Mouse (Mus musculus): Measurements from ENCODE around the gene Sdad1. TPM values are rescaled to one million over a fixed set of nuclear protein-coding genes. Genes with fewer than 3 reads are reported as not detected.

Sdad1 gene
- polyA plus RNA-seq, 1 experiment from 2014 or later: 36.3 TPM

Other genes with a start within 250 kb of the Sdad1 start
- gene G3bp2, start 226.8 kb downstream of the Sdad1 start, polyA plus RNA-seq (2016; fragmentation: Nextera tagmentation; extraction: Ambion mirVana): 84.0 and 87.0 TPM in 2 replicates
- gene Uso1, start 172.5 kb downstream of the Sdad1 start, polyA plus RNA-seq (2016; fragmentation: Nextera tagmentation; extraction: Ambion mirVana): 35.6 and 37.1 TPM in 2 replicates
- not detected in 2 replicates for gene U90926, start 95.1 kb downstream of the Sdad1 start, polyA plus RNA-seq (2016; fragmentation: Nextera tagmentation; extraction: Ambion mirVana)
- not detected in 2 replicates for gene Ppef2, start 54.2 kb downstream of the Sdad1 start, polyA plus RNA-seq (2016; fragmentation: Nextera tagmentation; extraction: Ambion mirVana)
- gene Naaa, start 32.3 kb downstream of the Sdad1 start, polyA plus RNA-seq (2016; fragmentation: Nextera tagmentation; extraction: Ambion mirVana): 3.0 TPM in 2 replicates
- not detected in 2 replicates for gene Cxcl9, start 17.6 kb upstream of the Sdad1 start, polyA plus RNA-seq (2016; fragmentation: Nextera tagmentation; extraction: Ambion mirVana)
- 0.78 and 1.0 TPM in 2 replicates for gene Art3, start 21.3 kb upstream of the Sdad1 start, polyA plus RNA-seq (2016; fragmentation: Nextera tagmentation; extraction: Ambion mirVana)
- 6.6 and 6.7 TPM in 2 replicates for gene Cxcl10, start 38.4 kb upstream of the Sdad1 start, polyA plus RNA-seq (2016; fragmentation: Nextera tagmentation; extraction: Ambion mirVana)
- 49.0 and 49.2 TPM in 2 replicates for gene Nup54, start 124.7 kb upstream of the Sdad1 start, polyA plus RNA-seq (2016; fragmentation: Nextera tagmentation; extraction: Ambion mirVana)
- 4.2 and 4.3 TPM in 2 replicates for gene Scarb2, start 196.4 kb upstream of the Sdad1 start, polyA plus RNA-seq (2016; fragmentation: Nextera tagmentation; extraction: Ambion mirVana)
- 0.69 and 0.88 TPM in 2 replicates for gene Fam47e, start 244.6 kb upstream of the Sdad1 start, polyA plus RNA-seq (2016; fragmentation: Nextera tagmentation; extraction: Ambion mirVana)